Mouse (Mus musculus) spleen, adult 2 months (tissue): ENCODE data around the gene Cdc123.

ENCODE experiments used
- CTCF ChIP-seq: fragments of 200-500 bp; IDR thresholded peaks from 2 replicates; pipeline ENCODE4 v1.5.1; 2011; ENCODE audit warnings: mild to moderate bottlenecking, inconsistent platforms; ENCODE audit not compliant: insufficient read depth, insufficient read length, insufficient replicate concordance; ENCODE audit errors: extremely low read depth
- POLR2A ChIP-seq: fragments of 200-500 bp; IDR thresholded peaks from 2 replicates; pipeline ENCODE4 v1.6.1; 2011; ENCODE audit warnings: low read depth, low read length, inconsistent platforms

DNA sequence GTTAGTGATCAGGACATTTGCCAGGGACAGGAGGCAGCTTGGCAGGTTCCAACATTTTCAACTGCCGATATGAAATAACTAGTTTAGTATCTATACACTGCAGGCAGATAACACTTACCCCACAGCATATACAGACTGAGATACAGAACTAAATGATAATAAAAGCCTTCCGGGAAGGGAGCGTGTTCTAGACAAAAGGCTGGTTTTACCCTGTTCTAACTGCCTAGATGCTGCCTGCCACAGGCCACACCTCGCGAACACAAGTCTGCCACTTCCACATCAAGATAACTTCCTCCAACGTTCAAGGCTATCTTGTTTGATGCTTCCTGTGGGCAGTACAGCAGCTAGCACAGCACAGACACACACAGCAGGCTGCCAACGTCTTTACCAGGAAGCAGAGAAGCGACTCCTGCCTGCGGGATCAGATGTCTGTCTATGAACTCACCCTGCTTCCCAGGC lies 43.8 kb downstream of the Cdc123 start:
- TF ChIP-seq CTCF (no peak), POLR2A (no peak)
